9 mouse cellular contexts compared by ENCODE assay signal in the genomic region with DNA sequence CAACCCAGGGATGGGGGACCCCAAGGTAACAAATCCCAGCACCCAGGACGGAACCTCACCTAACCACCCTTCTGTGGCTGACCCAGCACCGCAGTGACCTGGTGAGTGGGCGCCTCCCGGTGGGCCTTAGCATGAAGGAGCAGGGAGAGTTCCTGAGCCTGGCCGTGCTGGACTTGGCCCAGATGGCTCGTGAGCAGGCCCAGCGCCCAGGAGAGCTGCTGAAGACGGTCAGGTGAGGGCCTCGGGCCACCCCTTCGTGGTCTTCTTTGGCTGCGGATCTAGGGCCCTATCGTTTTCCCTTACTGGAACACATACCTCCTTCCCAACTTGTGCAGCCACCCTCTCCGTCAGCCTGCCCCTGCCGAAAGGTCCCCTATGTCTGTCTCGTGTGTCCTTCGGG. TPM values are rescaled to one million over a fixed set of nuclear protein-coding genes. Genes with fewer than 3 reads are reported as not detected.
DNase-seq lines count a peak whose midpoint lies in the region; ATAC-seq and TF ChIP-seq lines count a peak whose summit lies in the region.
"Had no signal": no experiment of that assay in that cellular context is flagged by ENCODE, and none has a peak within 500 bp of the region (broad histone marks: within the 10 kb centered on the region; RNA-seq: fewer than 3 reads in every experiment).

No protein-coding gene starts in this region.

- peaks cover 21% of the 10 kb centered on the region; the same call in 1 of the 2 replicates for H3K4me1 ChIP-seq in kidney, embryonic 14.5 days (ENCODE audit: control insufficient read depth, insufficient read depth, low read length)
- peaks cover 5% of the 10 kb centered on the region; the same call in 1 of the 2 replicates for H3K4me1 ChIP-seq in kidney, adult 2 months (ENCODE audit: control insufficient read depth, insufficient read depth, low read length)
- H3K4me1 ChIP-seq in embryonic facial prominence, embryonic 13.5 days: peaks cover 29% of the 10 kb centered on the region
- peaks cover 10% of the 10 kb centered on the region for H3K4me1 ChIP-seq in hindbrain, postnatal 0 days (ENCODE audit: insufficient read depth, low read length)
- peaks cover 13% of the 10 kb centered on the region for H3K4me1 ChIP-seq in midbrain, embryonic 16.5 days (ENCODE audit: control insufficient read depth, insufficient read depth, low read length)

- no peaks in the 10 kb centered on the region for H3K9me3 ChIP-seq in kidney, embryonic 14.5 days (ENCODE audit: control insufficient read depth, low read length)
- H3K9me3 ChIP-seq in embryonic facial prominence, embryonic 13.5 days: no peaks in the 10 kb centered on the region
- no peaks in the 10 kb centered on the region for H3K9me3 ChIP-seq in hindbrain, postnatal 0 days (ENCODE audit: low read length)
- H3K9me3 ChIP-seq in midbrain, embryonic 16.5 days (replicated peaks; ENCODE audit: control insufficient read depth, low read length, poor library complexity, severe bottlenecking): no peaks in the 10 kb centered on the region

- DNase-seq in kidney, adult 2 months: no peak
- no peak for DNase-seq in hindbrain, postnatal 0 days (ENCODE audit: low spot score)
- no peak for DNase-seq in urinary bladder, adult 18-20 months (ENCODE audit: low spot score in 2 of 2)
- no peak for DNase-seq in gastrocnemius, postnatal 14 days
- DNase-seq in kidney, postnatal 36 days: no peak

- H3K9ac ChIP-seq in kidney, embryonic 14.5 days (ENCODE audit: low read depth, low read length): no peak overlapping the region; the same call in 1 of the 2 replicates
- peak overlapping the region; percentile 44 for H3K9ac ChIP-seq in embryonic facial prominence, embryonic 13.5 days
- H3K9ac ChIP-seq in hindbrain, postnatal 0 days (replicated peaks; ENCODE audit: low read length): 0 out of 2 replicates have a peak overlapping the region, but pooled peaks have one; percentile 30
- H3K9ac ChIP-seq in midbrain, embryonic 16.5 days (ENCODE audit: low read depth, low read length): peak overlapping the region; percentile 63; the same call in 1 of the 2 replicates

- no peaks in the 10 kb centered on the region for H3K36me3 ChIP-seq in kidney, embryonic 14.5 days (ENCODE audit: control insufficient read depth, insufficient read depth, low read length)
- H3K36me3 ChIP-seq in kidney, adult 2 months (ENCODE audit: control insufficient read depth, insufficient read depth, low read length): no peaks in the 10 kb centered on the region
- no peaks in the 10 kb centered on the region for H3K36me3 ChIP-seq in embryonic facial prominence, embryonic 13.5 days
- no peaks in the 10 kb centered on the region for H3K36me3 ChIP-seq in hindbrain, postnatal 0 days (ENCODE audit: insufficient read depth, low read length)
- no peaks in the 10 kb centered on the region for H3K36me3 ChIP-seq in midbrain, embryonic 16.5 days (ENCODE audit: control insufficient read depth, insufficient read depth, low read length)

- whole genome bisulfite sequencing in kidney, embryonic 14.5 days: 17% methylated on average over 16 of the region's 16 CpGs
- 58% methylated on average over 16 of the region's 16 CpGs for WGBS in kidney, adult 2 months
- 14% methylated on average over 16 of the region's 16 CpGs for WGBS in embryonic facial prominence, embryonic 13.5 days
- WGBS in hindbrain, postnatal 0 days: 18% methylated on average over 14 of the region's 16 CpGs
- WGBS in midbrain, embryonic 16.5 days: 17% methylated on average over 16 of the region's 16 CpGs

- TF ChIP-seq CTCF in kidney, adult 2 months (conservative IDR thresholded peaks at IDR 0.05; ENCODE audit: insufficient read depth, insufficient read length, low read depth, low read length): no peak
- no peak for TF ChIP-seq CTCF in hindbrain, postnatal 0 days (IDR thresholded peaks at IDR 0.05; ENCODE audit: low read depth)

- no peak for TF ChIP-seq POLR2A in kidney, adult 2 months (IDR thresholded peaks at IDR 0.05; ENCODE audit: low read depth, low read length)

- peak overlapping the region; percentile 28 for H3K4me3 ChIP-seq in kidney, embryonic 14.5 days (ENCODE audit: low read length)
- H3K4me3 ChIP-seq in kidney, adult 2 months (ENCODE audit: insufficient read depth, low read depth, low read length): no peak overlapping the region
- H3K4me3 ChIP-seq in embryonic facial prominence, embryonic 13.5 days: peak overlapping the region; percentile 31
- peak overlapping the region; percentile 35 for H3K4me3 ChIP-seq in hindbrain, postnatal 0 days (ENCODE audit: low read length)
- peak overlapping the region; percentile 36 for H3K4me3 ChIP-seq in midbrain, embryonic 16.5 days (ENCODE audit: low read depth, low read length)

- intact Hi-C loops in gastrocnemius, postnatal 14 days (cut with DNase I; ENCODE audit: low total_unique reads): no loop called here

- no peak overlapping the region for H3K27ac ChIP-seq in kidney, embryonic 14.5 days (ENCODE audit: low read depth, low read length)
- H3K27ac ChIP-seq in kidney, adult 2 months (ENCODE audit: insufficient read depth, low read depth, low read length): no peak overlapping the region
- no peak overlapping the region for H3K27ac ChIP-seq in embryonic facial prominence, embryonic 13.5 days
- H3K27ac ChIP-seq in hindbrain, postnatal 0 days: no peak overlapping the region
- no peak overlapping the region for H3K27ac ChIP-seq in midbrain, embryonic 16.5 days (ENCODE audit: low read length)

- peak overlapping the region; percentile 42; the same call in 1 of the 2 replicates for H3K4me2 ChIP-seq in kidney, embryonic 14.5 days (replicated peaks; ENCODE audit: low read depth, low read length)
- peak overlapping the region; percentile 56 for H3K4me2 ChIP-seq in embryonic facial prominence, embryonic 13.5 days
- H3K4me2 ChIP-seq in hindbrain, postnatal 0 days (ENCODE audit: low read depth, low read length): peak overlapping the region; percentile 67
- peak overlapping the region; percentile 64 for H3K4me2 ChIP-seq in midbrain, embryonic 16.5 days (ENCODE audit: low read length)

- peaks cover 85% of the 10 kb centered on the region for H3K27me3 ChIP-seq in kidney, embryonic 14.5 days (ENCODE audit: control insufficient read depth, insufficient read depth, low read length)
- H3K27me3 ChIP-seq in kidney, adult 2 months (replicated peaks; ENCODE audit: control insufficient read depth, insufficient read depth, low read length): no peaks in the 10 kb centered on the region
- peaks cover 88% of the 10 kb centered on the region for H3K27me3 ChIP-seq in embryonic facial prominence, embryonic 13.5 days
- peaks cover 57% of the 10 kb centered on the region for H3K27me3 ChIP-seq in hindbrain, postnatal 0 days (ENCODE audit: insufficient read depth, low read length)
- H3K27me3 ChIP-seq in midbrain, embryonic 16.5 days (ENCODE audit: control insufficient read depth, insufficient read depth, low read depth, low read length): peaks cover 59% of the 10 kb centered on the region
- H3K27me3 ChIP-seq: Patski had no signal

- ATAC-seq in kidney, embryonic 14.5 days (ENCODE audit: low FRiP score, low TSS enrichment): no peak
- no peak for ATAC-seq in embryonic facial prominence, embryonic 13.5 days (ENCODE audit: insufficient number of reproducible peaks, insufficient read depth, low FRiP score, low TSS enrichment, low read depth)
- no peak for ATAC-seq in hindbrain, postnatal 0 days
- ATAC-seq in midbrain, embryonic 16.5 days: no peak
- ATAC-seq: Patski had no signal

RNA-seq across cellular contexts. Expression of a gene that starts 3.0 kb away (rescaled TPM):
- 3.0 and 5.2 TPM in 2 replicates for polyA plus RNA-seq in kidney, embryonic 14.5 days (2014; fragmentation: Nextera tagmentation; extraction: Ambion mirVana)
- polyA plus RNA-seq in kidney, adult 2 months (2012; rRNA removed): 15.1 and 16.5 TPM in 2 replicates
- 3.7 and 3.9 TPM in 2 replicates for polyA plus RNA-seq in embryonic facial prominence, embryonic 13.5 days (2015; fragmentation: Nextera tagmentation; extraction: Ambion mirVana)
- total RNA-seq in hindbrain, postnatal 0 days (2014; rRNA removed): 14.8 and 15.3 TPM in 2 replicates
- 7.3 and 7.4 TPM in 2 replicates for polyA plus RNA-seq in hindbrain, postnatal 0 days (2015; fragmentation: Nextera tagmentation; extraction: Ambion mirVana)
- 4.7 and 5.4 TPM in 2 replicates for polyA plus RNA-seq in midbrain, embryonic 16.5 days (2015; fragmentation: Nextera tagmentation; extraction: Ambion mirVana)
- 1 to 10 TPM; 2.6 to 2.8 TPM for total RNA-seq in gastrocnemius, postnatal 14 days (2021)

RNA-seq across cellular contexts. Expression of a gene that starts 7.6 kb away (rescaled TPM):
- polyA plus RNA-seq in kidney, embryonic 14.5 days (2014; fragmentation: Nextera tagmentation; extraction: Ambion mirVana): 0.50 and 0.53 TPM in 2 replicates
- 1.3 and 2.1 TPM in 2 replicates for polyA plus RNA-seq in kidney, adult 2 months (2012; rRNA removed)
- 0.87 and 1.2 TPM in 2 replicates for polyA plus RNA-seq in embryonic facial prominence, embryonic 13.5 days (2015; fragmentation: Nextera tagmentation; extraction: Ambion mirVana)
- 81.4 and 89.1 TPM in 2 replicates for total RNA-seq in hindbrain, postnatal 0 days (2014; rRNA removed)
- polyA plus RNA-seq in hindbrain, postnatal 0 days (2015; fragmentation: Nextera tagmentation; extraction: Ambion mirVana): 16.8 and 16.9 TPM in 2 replicates
- 23.5 and 29.0 TPM in 2 replicates for polyA plus RNA-seq in midbrain, embryonic 16.5 days (2015; fragmentation: Nextera tagmentation; extraction: Ambion mirVana)
- total RNA-seq in gastrocnemius, postnatal 14 days (2021): under 1 TPM; 0.18 to 0.20 TPM

RNA-seq across cellular contexts. Expression of a gene that starts 9.9 kb away (rescaled TPM):
- 1.2 TPM in 1 of 2 replicates, not detected in the other for polyA plus RNA-seq in kidney, embryonic 14.5 days (2014; fragmentation: Nextera tagmentation; extraction: Ambion mirVana)
- polyA plus RNA-seq in kidney, adult 2 months (2012; rRNA removed): 14.5 and 17.8 TPM in 2 replicates
- 0.89 TPM in 1 of 2 replicates, not detected in the other for polyA plus RNA-seq in embryonic facial prominence, embryonic 13.5 days (2015; fragmentation: Nextera tagmentation; extraction: Ambion mirVana)
- not detected in 2 replicates for total RNA-seq in hindbrain, postnatal 0 days (2014; rRNA removed)
- polyA plus RNA-seq in hindbrain, postnatal 0 days (2015; fragmentation: Nextera tagmentation; extraction: Ambion mirVana): 1.7 and 3.4 TPM in 2 replicates
- 1.4 TPM in 1 of 2 replicates, not detected in the other for polyA plus RNA-seq in midbrain, embryonic 16.5 days (2015; fragmentation: Nextera tagmentation; extraction: Ambion mirVana)
- total RNA-seq in gastrocnemius, postnatal 14 days (2021): 1 to 10 TPM; 1.1 to 1.5 TPM

RNA-seq across cellular contexts. Expression of a gene that starts 22.5 kb away (rescaled TPM):
- polyA plus RNA-seq in kidney, embryonic 14.5 days (2014; fragmentation: Nextera tagmentation; extraction: Ambion mirVana): 1.1 and 1.6 TPM in 2 replicates
- 5.5 and 5.9 TPM in 2 replicates for polyA plus RNA-seq in kidney, adult 2 months (2012; rRNA removed)
- 0.63 and 0.89 TPM in 2 replicates for polyA plus RNA-seq in embryonic facial prominence, embryonic 13.5 days (2015; fragmentation: Nextera tagmentation; extraction: Ambion mirVana)
- total RNA-seq in hindbrain, postnatal 0 days (2014; rRNA removed): 0.42 and 0.50 TPM in 2 replicates
- 0.52 and 0.60 TPM in 2 replicates for polyA plus RNA-seq in hindbrain, postnatal 0 days (2015; fragmentation: Nextera tagmentation; extraction: Ambion mirVana)
- polyA plus RNA-seq in midbrain, embryonic 16.5 days (2015; fragmentation: Nextera tagmentation; extraction: Ambion mirVana): 0.20 and 0.50 TPM in 2 replicates
- total RNA-seq in gastrocnemius, postnatal 14 days (2021): 1 to 10 TPM; 5.2 to 5.5 TPM

RNA-seq across cellular contexts. Expression of a gene that starts 46.4 kb away (rescaled TPM):
- polyA plus RNA-seq in kidney, embryonic 14.5 days (2014; fragmentation: Nextera tagmentation; extraction: Ambion mirVana): 5.5 and 6.5 TPM in 2 replicates
- polyA plus RNA-seq in kidney, adult 2 months (2012; rRNA removed): 4.2 and 9.5 TPM in 2 replicates
- 4.3 and 5.5 TPM in 2 replicates for polyA plus RNA-seq in embryonic facial prominence, embryonic 13.5 days (2015; fragmentation: Nextera tagmentation; extraction: Ambion mirVana)
- total RNA-seq in hindbrain, postnatal 0 days (2014; rRNA removed): 84.2 and 99.0 TPM in 2 replicates
- polyA plus RNA-seq in hindbrain, postnatal 0 days (2015; fragmentation: Nextera tagmentation; extraction: Ambion mirVana): 62.2 and 65.8 TPM in 2 replicates
- 88.4 and 107 TPM in 2 replicates for polyA plus RNA-seq in midbrain, embryonic 16.5 days (2015; fragmentation: Nextera tagmentation; extraction: Ambion mirVana)
- total RNA-seq in gastrocnemius, postnatal 14 days (2021): under 1 TPM; 0.39 to 0.53 TPM
